Mouse (Mus musculus): ENCODE data around the gene Brpf3. TPM values are rescaled to one million over a fixed set of nuclear protein-coding genes. Genes with fewer than 3 reads are reported as not detected.

The Brpf3 gene
- total and polyA plus RNA-seq, 3 experiments: 0.40 to 12.1 (median 1.5) TPM

- no peak overlapping the region for H3K4me3 ChIP-seq (replicated peaks in 1 of 3; ENCODE audit: low read depth in 2 of 3, low read length in 2 of 3, poor library complexity in 1 of 3)
- peaks cover 48 to 89% of the 10 kb centered on the region in 2 experiments for H3K36me3 ChIP-seq (replicated peaks in 1 of 2; ENCODE audit: control insufficient read depth in 1 of 2, insufficient read depth in 1 of 2, low read length in 1 of 2)
- H3K79me2 ChIP-seq (replicated peaks; ENCODE audit: control insufficient read depth, extremely low read depth, insufficient read depth, poor library complexity, severe bottlenecking): no peaks in the 10 kb centered on the region
- TF ChIP-seq USF2 (conservative IDR thresholded peaks at IDR 0.05; ENCODE audit: low read depth, low read length): no peak
- TF ChIP-seq HCFC1 (IDR thresholded peaks at IDR 0.05; ENCODE audit: low read depth, low read length): no peak
- TF ChIP-seq ZKSCAN1 (IDR thresholded peaks at IDR 0.05; ENCODE audit: borderline replicate concordance, low read depth, low read length): no peak
- no peak for TF ChIP-seq JUND (conservative IDR thresholded peaks at IDR 0.05; ENCODE audit: low read depth, low read length)
- no peak for TF ChIP-seq PAX5 (IDR thresholded peaks at IDR 0.05; ENCODE audit: low read length)
- TF ChIP-seq MXI1 (IDR thresholded peaks at IDR 0.05; ENCODE audit: low read depth, low read length): no peak
- no peak for TF ChIP-seq TBP (conservative IDR thresholded peaks at IDR 0.05; ENCODE audit: low read depth, low read length)
- no peak for TF ChIP-seq USF1 (IDR thresholded peaks at IDR 0.05; ENCODE audit: low read depth, low read length)
- TF ChIP-seq MEF2A (IDR thresholded peaks at IDR 0.05; ENCODE audit: borderline replicate concordance, low read depth, low read length): no peak
- no peak for TF ChIP-seq SMC3 (IDR thresholded peaks at IDR 0.05; ENCODE audit: low read depth, low read length)
- no peak for TF ChIP-seq RAD21 (IDR thresholded peaks at IDR 0.05; ENCODE audit: low read depth, low read length)
- no peak for TF ChIP-seq ZNF384 (IDR thresholded peaks at IDR 0.05; ENCODE audit: low read depth, low read length)
- no peak for TF ChIP-seq KAT2A (IDR thresholded peaks at IDR 0.05; ENCODE audit: insufficient replicate concordance, low read length)
- no peak for TF ChIP-seq ETS1 (conservative IDR thresholded peaks at IDR 0.05; ENCODE audit: low read depth, low read length)
- no peak for TF ChIP-seq UBTF (IDR thresholded peaks at IDR 0.05; ENCODE audit: low read depth, low read length)
- no peak for TF ChIP-seq ELF1 (IDR thresholded peaks at IDR 0.05; ENCODE audit: low read depth, low read length)
- TF ChIP-seq POLR2A (IDR thresholded peaks at IDR 0.05; ENCODE audit: low read depth, low read length): no peak
- TF ChIP-seq POLR2AphosphoS2 (IDR thresholded peaks at IDR 0.05; ENCODE audit: low read depth, low read length): no peak
- no peak for TF ChIP-seq NELFE (IDR thresholded peaks at IDR 0.05; ENCODE audit: low read depth, low read length)
- no peak for TF ChIP-seq MAFK (IDR thresholded peaks at IDR 0.05; ENCODE audit: insufficient replicate concordance, low read length)
- no peak overlapping the region for H3K9ac ChIP-seq (ENCODE audit: insufficient read depth, low read depth)
- no peaks in the 10 kb centered on the region for H3K9me3 ChIP-seq (replicated peaks; ENCODE audit: low read length)
- in situ Hi-C loops (cut with MboI; ENCODE audit: low pct_ligation_motif_present, low pct_unique_long_range_greater_than_20kb, low sequenced_read_pairs) (no loop called here), dilution Hi-C loops (cut with MboI; ENCODE audit: extremely low pct_ligation_motif_present, extremely low pct_unique_long_range_greater_than_20kb, low sequenced_read_pairs) (no loop called here)
- H3K27ac ChIP-seq (ENCODE audit: insufficient read depth, low read depth): no peak overlapping the region
- peaks cover 5 to 28% of the 10 kb centered on the region in 2 experiments for H3K4me1 ChIP-seq (ENCODE audit: control insufficient read depth in 1 of 2, insufficient read depth in 2 of 2)
- no peaks in the 10 kb centered on the region for H3K27me3 ChIP-seq (replicated peaks)
- DNase-seq (ENCODE audit: extremely low read depth): no peak
- no peak overlapping the region for H3K4me2 ChIP-seq (ENCODE audit: insufficient read depth, low read depth, poor library complexity, severe bottlenecking)
Measured at GRCm38 (mm10) chr17:28825359-28826041, 24.6 kb downstream of the Brpf3 start.

GRCm38 (mm10) chr17:28827665-28828231, 26.9 kb downstream of the Brpf3 start:
- Histone ChIP-seq H3K27ac (ENCODE audit: insufficient read depth, low read depth) (no peak overlapping the region), H3K36me3 (replicated peaks in 1 of 2; ENCODE audit: control insufficient read depth in 1 of 2, insufficient read depth in 1 of 2, low read length in 1 of 2) (peaks cover 34 to 86% of the 10 kb centered on the region in 2 experiments), H3K4me2 (ENCODE audit: insufficient read depth, low read depth, poor library complexity, severe bottlenecking) (no peak overlapping the region), H3K27me3 (replicated peaks) (no peaks in the 10 kb centered on the region), H3K4me3 (replicated peaks in 1 of 3; ENCODE audit: low read depth in 2 of 3, low read length in 2 of 3, poor library complexity in 1 of 3) (no peak overlapping the region), H3K9ac (ENCODE audit: insufficient read depth, low read depth) (no peak overlapping the region), H3K4me1 (ENCODE audit: control insufficient read depth in 1 of 2, insufficient read depth in 2 of 2) (peaks cover 5 to 28% of the 10 kb centered on the region in 2 experiments), H3K79me2 (replicated peaks; ENCODE audit: control insufficient read depth, extremely low read depth, insufficient read depth, poor library complexity, severe bottlenecking) (no peaks in the 10 kb centered on the region), H3K9me3 (replicated peaks; ENCODE audit: low read length) (no peaks in the 10 kb centered on the region)
- DNase-seq (ENCODE audit: extremely low read depth): no peak
- no peak for TF ChIP-seq SMC3 (IDR thresholded peaks at IDR 0.05; ENCODE audit: low read depth, low read length)
- no peak for TF ChIP-seq POLR2AphosphoS2 (IDR thresholded peaks at IDR 0.05; ENCODE audit: low read depth, low read length)
- no peak for TF ChIP-seq SIN3A (IDR thresholded peaks at IDR 0.05; ENCODE audit: low read length)
- no peak for TF ChIP-seq ZKSCAN1 (IDR thresholded peaks at IDR 0.05; ENCODE audit: borderline replicate concordance, low read depth, low read length)
- no peak for TF ChIP-seq USF1 (IDR thresholded peaks at IDR 0.05; ENCODE audit: low read depth, low read length)
- TF ChIP-seq JUND (conservative IDR thresholded peaks at IDR 0.05; ENCODE audit: low read depth, low read length): no peak
- TF ChIP-seq NRF1 (IDR thresholded peaks at IDR 0.05; ENCODE audit: low read depth, low read length): no peak
- TF ChIP-seq E2F4 (IDR thresholded peaks at IDR 0.05; ENCODE audit: insufficient replicate concordance, low read depth, low read length): no peak
- TF ChIP-seq POLR2A (IDR thresholded peaks at IDR 0.05; ENCODE audit: low read depth, low read length): no peak
- no peak for TF ChIP-seq MEF2A (IDR thresholded peaks at IDR 0.05; ENCODE audit: borderline replicate concordance, low read depth, low read length)
- TF ChIP-seq PAX5 (IDR thresholded peaks at IDR 0.05; ENCODE audit: low read length): no peak
- TF ChIP-seq JUN (IDR thresholded peaks at IDR 0.05; ENCODE audit: insufficient read depth, low read depth, low read length): no peak
- no peak for TF ChIP-seq USF2 (conservative IDR thresholded peaks at IDR 0.05; ENCODE audit: low read depth, low read length)
- TF ChIP-seq KAT2A (IDR thresholded peaks at IDR 0.05; ENCODE audit: insufficient replicate concordance, low read length): no peak
- no peak for TF ChIP-seq TBP (conservative IDR thresholded peaks at IDR 0.05; ENCODE audit: low read depth, low read length)
- in situ Hi-C loops (cut with MboI; ENCODE audit: low pct_ligation_motif_present, low pct_unique_long_range_greater_than_20kb, low sequenced_read_pairs) (no loop called here), dilution Hi-C loops (cut with MboI; ENCODE audit: extremely low pct_ligation_motif_present, extremely low pct_unique_long_range_greater_than_20kb, low sequenced_read_pairs) (no loop called here)
